ENCODE assay signal across 17 mouse cellular contexts in genomic region chr11:113544017-113544640, GRCm38 (mm10).
DNase-seq lines count a peak whose midpoint lies in the region; ATAC-seq and TF ChIP-seq lines count a peak whose summit lies in the region.
"Had no signal": no experiment of that assay in that cellular context is flagged by ENCODE, and none has a peak within 500 bp of the region (broad histone marks: within the 10 kb centered on the region; RNA-seq: fewer than 3 reads in every experiment).

No protein-coding gene starts in this region.

- H3K27ac ChIP-seq in liver, embryonic 12.5 days = no peak overlapping the region; the same call in 1 of the 2 replicates
- H3K27ac ChIP-seq in forebrain, embryonic 10.5 days = no peak overlapping the region
- H3K27ac ChIP-seq in kidney, adult 2 months (ENCODE audit: insufficient read depth, low read depth, low read length) = no peak overlapping the region
- H3K27ac ChIP-seq: embryonic facial prominence, embryonic 15.5 days; forebrain, embryonic 12.5 days had no signal

- 51% methylated on average over 11 of the region's 11 CpGs for WGBS in liver, embryonic 12.5 days (ENCODE audit: insufficient replicate concordance)
- 93% methylated on average over 11 of the region's 11 CpGs for WGBS in forebrain, embryonic 10.5 days
- WGBS in kidney, adult 2 months = 75% methylated on average over 11 of the region's 11 CpGs

- H3K9me3 ChIP-seq in liver, embryonic 12.5 days (replicated peaks) = no peaks in the 10 kb centered on the region; the same call in 1 of the 2 replicates
- H3K9me3 ChIP-seq in megakaryocyte, embryonic 14.5 days = peaks cover 34% of the 10 kb centered on the region
- H3K9me3 ChIP-seq in forebrain, embryonic 10.5 days = peaks cover 6% of the 10 kb centered on the region; the same call in 1 of the 2 replicates
- H3K9me3 ChIP-seq: embryonic facial prominence, embryonic 15.5 days; forebrain, embryonic 12.5 days had no signal

- no peak overlapping the region for H3K9ac ChIP-seq in liver, embryonic 12.5 days
- H3K9ac ChIP-seq: embryonic facial prominence, embryonic 15.5 days; forebrain, embryonic 12.5 days had no signal

- peaks cover 12% of the 10 kb centered on the region; the same call in 1 of the 2 replicates for H3K36me3 ChIP-seq in liver, embryonic 12.5 days
- H3K36me3 ChIP-seq in megakaryocyte, embryonic 14.5 days (replicated peaks; ENCODE audit: low read length) = peaks cover 28% of the 10 kb centered on the region
- H3K36me3 ChIP-seq in forebrain, embryonic 10.5 days (replicated peaks) = peaks cover 6% of the 10 kb centered on the region; the same call in 1 of the 2 replicates
- no peaks in the 10 kb centered on the region for H3K36me3 ChIP-seq in kidney, adult 2 months (ENCODE audit: control insufficient read depth, insufficient read depth, low read length)
- H3K36me3 ChIP-seq: embryonic facial prominence, embryonic 15.5 days; forebrain, embryonic 12.5 days had no signal

- peaks cover 7% of the 10 kb centered on the region for H3K4me1 ChIP-seq in liver, embryonic 12.5 days
- peaks cover 26% of the 10 kb centered on the region for H3K4me1 ChIP-seq in megakaryocyte, embryonic 14.5 days
- peaks cover 9% of the 10 kb centered on the region; the same call in 1 of the 2 replicates for H3K4me1 ChIP-seq in forebrain, embryonic 10.5 days
- peaks cover 3% of the 10 kb centered on the region; the same call in 1 of the 2 replicates for H3K4me1 ChIP-seq in kidney, adult 2 months (ENCODE audit: control insufficient read depth, insufficient read depth, low read length)

- no peak for TF ChIP-seq POLR2A in kidney, adult 2 months (IDR thresholded peaks at IDR 0.05; ENCODE audit: low read depth, low read length)

- peak; percentile 15 for DNase-seq in liver
- peak; percentile 72 for DNase-seq in 416B (ENCODE audit: low read depth)
- DNase-seq in c-Kit-positive CD71-negative TER-119-negative erythroid progenitor cells, embryonic 14.5 days (ENCODE audit: low read depth) = peak; percentile 39
- no peak for DNase-seq in forebrain, embryonic 10.5 days (ENCODE audit: extremely low spot score, low spot score)
- DNase-seq in kidney, postnatal 10 days = no peak
- DNase-seq in kidney, adult 2 months = no peak
- DNase-seq: adrenal gland, adult 8-10 months; B cell, adult 2 months; cerebellum, adult 9-10 months; heart, adult 18-20 months; kidney, adult 8-10 months; kidney, postnatal 4 days; layer of hippocampus, postnatal 36 days had no signal

- H3K27me3 ChIP-seq in liver, embryonic 12.5 days (replicated peaks) = no peaks in the 10 kb centered on the region
- H3K27me3 ChIP-seq in megakaryocyte, embryonic 14.5 days (replicated peaks) = no peaks in the 10 kb centered on the region
- H3K27me3 ChIP-seq in forebrain, embryonic 10.5 days (ENCODE audit: poor library complexity, severe bottlenecking) = no peaks in the 10 kb centered on the region
- H3K27me3 ChIP-seq in kidney, adult 2 months (replicated peaks; ENCODE audit: control insufficient read depth, insufficient read depth, low read length) = no peaks in the 10 kb centered on the region
- H3K27me3 ChIP-seq: embryonic facial prominence, embryonic 15.5 days; forebrain, embryonic 12.5 days had no signal

- no peak overlapping the region for H3K4me2 ChIP-seq in liver, embryonic 12.5 days
- H3K4me2 ChIP-seq: embryonic facial prominence, embryonic 15.5 days; forebrain, embryonic 12.5 days had no signal

- no peak overlapping the region for H3K4me3 ChIP-seq in liver, embryonic 12.5 days
- peak overlapping the region; percentile 83 for H3K4me3 ChIP-seq in megakaryocyte, embryonic 14.5 days (replicated peaks)
- H3K4me3 ChIP-seq in forebrain, embryonic 10.5 days = no peak overlapping the region
- no peak overlapping the region for H3K4me3 ChIP-seq in kidney, adult 2 months (ENCODE audit: insufficient read depth, low read depth, low read length)
- H3K4me3 ChIP-seq: embryonic facial prominence, embryonic 15.5 days; forebrain, embryonic 12.5 days had no signal

- TF ChIP-seq CTCF in kidney, adult 2 months (conservative IDR thresholded peaks at IDR 0.05; ENCODE audit: insufficient read depth, insufficient read length, low read depth, low read length) = no peak

- ATAC-seq in liver, embryonic 12.5 days = no peak

Comparison
In these comparisons a context has a peak if more than half of its experiments do, and no peak if none do; other contexts are left out.
1. DNase-seq: peak in liver (single experiment), 416B (single experiment) and c-Kit-positive CD71-negative TER-119-negative erythroid progenitor cells, embryonic 14.5 days (single experiment); none in forebrain, embryonic 10.5 days (single experiment), kidney, postnatal 10 days (single experiment) and kidney, adult 2 months (single experiment).